10 mouse cellular contexts compared by ENCODE assay signal in the genomic region with DNA sequence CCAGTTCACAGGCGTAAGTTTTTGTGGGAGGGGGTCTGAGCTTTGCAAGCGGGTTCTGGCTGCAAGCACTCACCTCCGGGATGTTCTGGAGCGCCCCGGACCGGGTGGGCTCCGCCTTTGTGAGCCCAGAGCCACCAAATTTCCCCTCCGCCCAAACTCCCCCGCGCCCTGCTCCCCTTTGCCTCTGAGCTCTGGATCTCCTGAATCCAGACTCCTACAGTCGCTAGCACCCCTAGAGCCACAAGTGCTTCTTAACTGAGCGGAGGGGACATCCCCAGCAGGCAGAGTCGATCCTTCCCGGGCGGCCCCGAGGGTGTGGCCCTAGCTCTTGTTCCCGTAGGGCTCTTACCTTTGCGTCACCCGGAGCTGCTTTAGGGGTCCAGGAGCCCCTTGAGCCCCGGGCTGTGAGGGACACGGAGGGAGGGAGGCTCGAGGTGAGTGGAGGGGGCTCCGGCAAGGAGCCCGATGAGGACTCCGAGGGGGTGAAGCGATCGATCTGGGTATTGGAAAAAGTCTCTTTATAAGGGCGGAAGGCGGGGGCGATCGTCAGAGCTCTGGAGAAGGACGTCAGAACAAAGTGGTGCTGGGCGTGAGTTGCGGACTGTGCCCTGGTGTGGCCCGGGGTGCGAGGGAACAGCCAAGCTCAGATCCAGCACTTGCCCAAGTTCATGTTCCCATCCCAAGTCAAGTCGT. TPM values are rescaled to one million over a fixed set of nuclear protein-coding genes. Genes with fewer than 3 reads are reported as not detected.
DNase-seq lines count a peak whose midpoint lies in the region; ATAC-seq and TF ChIP-seq lines count a peak whose summit lies in the region.
"Had no signal": no experiment of that assay in that cellular context is flagged by ENCODE, and none has a peak within 500 bp of the region (broad histone marks: within the 10 kb centered on the region; RNA-seq: fewer than 3 reads in every experiment).

No protein-coding gene starts in this region.

- no peak overlapping the region for H3K27ac ChIP-seq in heart, embryonic 12.5 days (ENCODE audit: poor library complexity, severe bottlenecking)
- no peak overlapping the region for H3K27ac ChIP-seq in heart, adult 2 months
- no peak overlapping the region for H3K27ac ChIP-seq in testis, adult 2 months (ENCODE audit: control insufficient read depth, insufficient read depth, low read depth, low read length)
- H3K27ac ChIP-seq in intestine, embryonic 14.5 days (ENCODE audit: low read depth): no peak overlapping the region
- H3K27ac ChIP-seq in neural tube, embryonic 14.5 days (ENCODE audit: low read depth, low read length): 0 out of 2 replicates have a peak overlapping the region, but pooled peaks have one; percentile 3

- H3K27me3 ChIP-seq in heart, embryonic 12.5 days (replicated peaks): 0 out of 2 replicates have a peak, but pooled peaks cover 3% of the 10 kb centered on the region
- no peaks in the 10 kb centered on the region for H3K27me3 ChIP-seq in heart, adult 2 months (ENCODE audit: control insufficient read depth, insufficient read depth, low read length)
- no peaks in the 10 kb centered on the region for H3K27me3 ChIP-seq in testis, adult 2 months (ENCODE audit: control insufficient read depth, insufficient read depth, low read length)
- H3K27me3 ChIP-seq in intestine, embryonic 14.5 days (replicated peaks; ENCODE audit: control insufficient read depth, insufficient read depth, low read length): peaks cover 11% of the 10 kb centered on the region
- no peaks in the 10 kb centered on the region for H3K27me3 ChIP-seq in neural tube, embryonic 14.5 days (ENCODE audit: control insufficient read depth, insufficient read depth, low read length)

- no peak for TF ChIP-seq EP300 in heart, adult 2 months (IDR thresholded peaks at IDR 0.05; ENCODE audit: insufficient read depth, low read depth, low read length)

- H3K4me1 ChIP-seq in heart, embryonic 12.5 days (replicated peaks): no peaks in the 10 kb centered on the region
- H3K4me1 ChIP-seq in heart, adult 2 months (ENCODE audit: control insufficient read depth, insufficient read depth, low read length): no peaks in the 10 kb centered on the region
- H3K4me1 ChIP-seq in testis, adult 2 months (ENCODE audit: control insufficient read depth, insufficient read depth, low read length): no peaks in the 10 kb centered on the region; the same call in 1 of the 2 replicates
- no peaks in the 10 kb centered on the region for H3K4me1 ChIP-seq in intestine, embryonic 14.5 days (replicated peaks; ENCODE audit: control insufficient read depth, insufficient read depth, low read length)
- peaks cover 5% of the 10 kb centered on the region; the same call in 1 of the 2 replicates for H3K4me1 ChIP-seq in neural tube, embryonic 14.5 days (ENCODE audit: control insufficient read depth, insufficient read depth, low read length)

- DNase-seq in heart, adult 2 months: no peak
- DNase-seq in testis, postnatal 14 days (ENCODE audit: low spot score): no peak
- peak; percentile 61 for DNase-seq in intestine, embryonic 14.5 days (ENCODE audit: low spot score)
- DNase-seq in natural killer cell, adult 2 months (ENCODE audit: low spot score in 2 of 2): no peak
- DNase-seq in layer of hippocampus, adult 9-11 months: no peak

- no peak for TF ChIP-seq CTCF in heart, adult 2 months (IDR thresholded peaks at IDR 0.05)
- TF ChIP-seq CTCF in testis, adult 2 months (IDR thresholded peaks at IDR 0.05; ENCODE audit: control insufficient read depth, insufficient read depth, insufficient replicate concordance, low read depth, low read length): no peak

- peak overlapping the region; percentile 99 for H3K4me2 ChIP-seq in heart, embryonic 12.5 days
- H3K4me2 ChIP-seq in intestine, embryonic 14.5 days (ENCODE audit: low read length): peak overlapping the region; percentile 74
- H3K4me2 ChIP-seq in neural tube, embryonic 14.5 days (ENCODE audit: low read depth, low read length): peak overlapping the region; percentile 87

- H3K36me3 ChIP-seq in heart, embryonic 12.5 days: no peaks in the 10 kb centered on the region
- H3K36me3 ChIP-seq in heart, adult 2 months (ENCODE audit: control insufficient read depth, insufficient read depth, low read length): no peaks in the 10 kb centered on the region
- H3K36me3 ChIP-seq in testis, adult 2 months (ENCODE audit: control insufficient read depth, insufficient read depth, low read length): no peaks in the 10 kb centered on the region
- H3K36me3 ChIP-seq in intestine, embryonic 14.5 days (ENCODE audit: control insufficient read depth, insufficient read depth, low read length): no peaks in the 10 kb centered on the region
- no peaks in the 10 kb centered on the region for H3K36me3 ChIP-seq in neural tube, embryonic 14.5 days (ENCODE audit: control insufficient read depth, insufficient read depth, low read length)

- peak overlapping the region; percentile 55 for H3K4me3 ChIP-seq in heart, embryonic 12.5 days
- no peak overlapping the region for H3K4me3 ChIP-seq in heart, adult 2 months
- H3K4me3 ChIP-seq in testis, adult 2 months (ENCODE audit: control insufficient read depth, low read depth, low read length): peak overlapping the region; percentile 21
- H3K4me3 ChIP-seq in intestine, embryonic 14.5 days (ENCODE audit: low read depth, low read length): peak overlapping the region; percentile 38
- H3K4me3 ChIP-seq in neural tube, embryonic 14.5 days (ENCODE audit: low read depth, low read length): peak overlapping the region; percentile 40

- WGBS in heart, embryonic 12.5 days: 2% methylated on average over 37 of the region's 37 CpGs
- WGBS in heart, adult 2 months: 4% methylated on average over 37 of the region's 37 CpGs
- 4% methylated on average over 37 of the region's 37 CpGs for WGBS in intestine, embryonic 14.5 days
- 1% methylated on average over 37 of the region's 37 CpGs for WGBS in neural tube, embryonic 14.5 days

- H3K9me3 ChIP-seq in heart, embryonic 12.5 days (replicated peaks): no peaks in the 10 kb centered on the region
- H3K9me3 ChIP-seq in intestine, embryonic 14.5 days (ENCODE audit: control insufficient read depth, low read length): no peaks in the 10 kb centered on the region
- H3K9me3 ChIP-seq in neural tube, embryonic 14.5 days (ENCODE audit: control insufficient read depth, low read length): no peaks in the 10 kb centered on the region

- H3K9ac ChIP-seq in heart, embryonic 12.5 days: peak overlapping the region; percentile 70
- H3K9ac ChIP-seq in heart, adult 2 months (ENCODE audit: low read depth, low read length): no peak overlapping the region
- peak overlapping the region; percentile 39 for H3K9ac ChIP-seq in intestine, embryonic 14.5 days (ENCODE audit: low read length)
- peak overlapping the region; percentile 50 for H3K9ac ChIP-seq in neural tube, embryonic 14.5 days (replicated peaks; ENCODE audit: low read depth, low read length)

- peak; percentile 39 for ATAC-seq in heart, embryonic 12.5 days (ENCODE audit: insufficient number of reproducible peaks, low FRiP score)
- 0 out of 2 replicates have a peak, but pooled peaks have one; percentile 50 for ATAC-seq in intestine, embryonic 14.5 days (replicated peaks; ENCODE audit: low FRiP score, low TSS enrichment, low read depth)
- peak; percentile 85 for ATAC-seq in neural tube, embryonic 14.5 days (ENCODE audit: low read depth)

- intact Hi-C loops in heart, adult 2 months (cut with DNase I): no loop called here

- no peaks in the 10 kb centered on the region for H3K79me2 ChIP-seq in heart, adult 2 months (replicated peaks; ENCODE audit: control insufficient read depth, insufficient read depth, low read length)

- no peak for TF ChIP-seq POLR2A in heart, adult 2 months (IDR thresholded peaks at IDR 0.05; ENCODE audit: insufficient read depth, low read depth, low read length)
- no peak for TF ChIP-seq POLR2A in testis, adult 2 months (IDR thresholded peaks at IDR 0.05; ENCODE audit: control insufficient read depth, low read depth, low read length)

RNA-seq across cellular contexts. Expression of a gene that starts 0.5 kb away (rescaled TPM):
- 1.2 and 1.6 TPM in 2 replicates for polyA plus RNA-seq in heart, embryonic 12.5 days (2016; fragmentation: Nextera tagmentation; extraction: Ambion mirVana)
- total RNA-seq in heart, adult 2 months (2021): under 1 TPM in 1 of 2 experiments, not detected in 1; 0.34 TPM
- polyA plus RNA-seq in heart, adult 2 months (2012; rRNA removed): 0.29 and 1.0 TPM in 2 replicates
- polyA plus RNA-seq in testis, adult 2 months (2012; rRNA removed): 0.04 and 0.05 TPM in 2 replicates
- 3.2 and 3.4 TPM in 2 replicates for polyA plus RNA-seq in intestine, embryonic 14.5 days (2014; fragmentation: Nextera tagmentation; extraction: Ambion mirVana)
- polyA plus RNA-seq in neural tube, embryonic 14.5 days (2014; fragmentation: Nextera tagmentation; extraction: Ambion mirVana): 14.1 and 15.7 TPM in 2 replicates
- total RNA-seq: MEL had no signal
- polyA plus RNA-seq: spleen, adult 2 months had no signal
